Mouse (Mus musculus) liver, embryonic 14.5 days (tissue): ENCODE measurements around the gene Slitrk5. TPM values are rescaled to one million over a fixed set of nuclear protein-coding genes. Genes with fewer than 3 reads are reported as not detected.
A peak's percentile ranks its signal among the peaks of the same experiment; 100 is the strongest.
"Not testable (repeated sequence)": the region's sequence is repeated elsewhere in the genome, so short reads cannot be mapped to it uniquely, and the experiment has no call there.

Experiments
- ATAC-seq: fragments of 200-750 bp; cut with Nextera tagmentation; 2 replicates; pipeline ENCODE4 v1.8.0; 2017; ENCODE audit warnings: moderate number of reproducible peaks, mild to moderate bottlenecking, moderate library complexity; ENCODE audit not compliant: insufficient read depth
- DNase-seq, 3 experiments: peaks; one replicate each; pipeline ENCODE4 v3.0.0-alpha.2; 2012 to 2013; ENCODE audit warnings: low read depth in 3 of 3, low spot score in 3 of 3
- H3K27ac ChIP-seq: fragments of 300-500 bp; sonication (generic); 2 replicates; pipeline ENCODE4 v1.5.1; 2014; ENCODE audit warnings: moderate library complexity, mild to moderate bottlenecking, control low read depth, inconsistent platforms
- H3K27me3 ChIP-seq: fragments of 300-500 bp; sonication (generic); 2 replicates; pipeline ENCODE4 v1.6.1; 2014; ENCODE audit warnings: mild to moderate bottlenecking, low read length, moderate library complexity; ENCODE audit not compliant: control insufficient read depth, insufficient read depth
- H3K36me3 ChIP-seq: fragments of 300-500 bp; sonication (generic); replicated peaks from 2 replicates; pipeline ENCODE4 v1.6.1; 2014; ENCODE audit warnings: low read depth; ENCODE audit not compliant: control insufficient read depth, insufficient read depth
- H3K4me1 ChIP-seq, 2 experiments: fragments of 200-500 bp in 1 of 2; fragments of 300-500 bp in 1 of 2; sonication (generic) in 1 of 2; replicated peaks; 2 replicates each; pipeline ENCODE4 v1.6.1; 2012 to 2014; ENCODE audit warnings: antibody characterized with exemption in 1 of 2, inconsistent platforms in 1 of 2, low read length in 1 of 2; ENCODE audit not compliant: control insufficient read depth in 2 of 2, insufficient read depth in 2 of 2
- H3K4me2 ChIP-seq: fragments of 300-500 bp; sonication (generic); 2 replicates; pipeline ENCODE4 v1.6.1; 2014; ENCODE audit warnings: low read depth, mild to moderate bottlenecking, control low read depth, moderate library complexity
- H3K4me3 ChIP-seq, 2 experiments: fragments of 200-500 bp in 1 of 2; fragments of 300-500 bp in 1 of 2; sonication (generic) in 1 of 2; 2 replicates each; pipeline ENCODE4 v1.5.1; 2012 to 2014; ENCODE audit warnings: low read depth in 2 of 2, low read length in 2 of 2, mild to moderate bottlenecking in 2 of 2, control low read depth in 1 of 2, inconsistent platforms in 1 of 2, moderate library complexity in 1 of 2; ENCODE audit not compliant: insufficient read depth in 1 of 2
- H3K9ac ChIP-seq: fragments of 300-500 bp; sonication (generic); replicated peaks from 2 replicates; pipeline ENCODE4 v1.6.1; 2014; ENCODE audit warnings: mild to moderate bottlenecking, control low read depth, moderate library complexity
- H3K9me3 ChIP-seq: fragments of 300-500 bp; sonication (generic); 2 replicates; pipeline ENCODE4 v1.6.1; 2016; ENCODE audit warnings: low read length, mixed read lengths; ENCODE audit not compliant: control insufficient read depth
- CTCF ChIP-seq: IDR thresholded peaks from 2 replicates; pipeline ENCODE4 v1.5.1; 2016; ENCODE audit warnings: antibody characterized with exemption, low read depth, control low read depth
- EP300 ChIP-seq: IDR thresholded peaks from 2 replicates; pipeline ENCODE4 v1.6.1; 2016; ENCODE audit warnings: antibody characterized with exemption, low read depth
- WGBS: fragments of 180-500 bp; shearing (Covaris S2); extraction: QIAGEN DNeasy Blood & Tissue Kit; methylation state at CpG from one replicate; pipeline ENCODE4 v1.1.7; 2014; ENCODE audit not compliant: insufficient replicate concordance; 5-methylcytosine and 5-hydroxymethylcytosine counted together
- polyA plus RNA-seq, 2 experiments: library from polyadenylated mRNA; depleted of rRNA in 1 of 2; stranded (reverse) in 1 of 2; unstranded in 1 of 2; fragments of >200 nt; fragmentation: Nextera tagmentation in 1 of 2; extraction: Ambion mirVana in 1 of 2; gene quantifications; 2 replicates each; pipeline versions ENCODE4 v1.2.1 to v1.2.3; 2012 to 2014

Slitrk5 gene
- polyA plus RNA-seq, 2 experiments = 0.02 TPM; not detected in 1

DNA sequence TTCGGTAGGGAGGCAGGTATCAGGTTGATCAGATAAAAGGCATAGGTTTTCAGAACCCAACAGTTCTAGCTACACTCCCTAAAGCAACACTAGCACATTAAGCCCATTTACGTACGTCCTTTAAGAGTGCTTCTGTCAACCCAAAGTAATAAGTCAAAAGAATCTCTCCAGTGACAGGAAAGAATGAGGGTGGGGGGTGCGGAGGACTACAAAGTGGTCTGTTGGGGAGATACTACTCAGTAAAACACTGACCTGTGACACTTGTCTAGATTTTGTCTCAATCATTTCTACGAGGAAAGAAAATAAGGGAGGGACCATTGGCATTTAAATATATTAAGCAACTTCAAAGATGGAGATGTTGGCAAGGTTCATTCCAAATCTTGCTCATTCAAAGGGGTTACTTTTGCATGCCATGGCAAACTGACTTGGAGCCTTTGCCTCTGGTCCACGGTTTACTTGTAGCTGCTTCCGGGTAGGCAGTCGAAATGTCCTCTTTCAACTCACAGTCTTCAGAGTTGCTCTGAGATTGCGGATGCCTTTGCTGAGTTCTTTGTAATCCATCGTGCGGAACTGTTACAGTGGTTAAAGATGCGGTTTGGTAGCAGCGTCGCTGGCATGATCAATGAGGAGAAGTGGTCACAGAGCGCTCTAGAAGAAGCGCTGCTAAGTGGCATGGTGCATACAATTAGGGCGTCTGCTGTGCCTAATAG lies 2.6 kb downstream of the Slitrk5 start:
- WGBS = 6% methylated on average over 17 of the region's 17 CpGs
- Histone ChIP-seq H3K4me2 (no peak overlapping the region), H3K4me3 (no peak overlapping the region), H3K9me3 (no peaks in the 10 kb centered on the region), H3K27me3 (peaks cover 66% of the 10 kb centered on the region), H3K27ac (no peak overlapping the region), H3K36me3 (no peaks in the 10 kb centered on the region), H3K9ac (no peak overlapping the region), H3K4me1 (no peaks in the 10 kb centered on the region)
- no peak for TF ChIP-seq CTCF
- no peak for TF ChIP-seq EP300
- ATAC-seq = no peak
- DNase-seq = no peak

DNA sequence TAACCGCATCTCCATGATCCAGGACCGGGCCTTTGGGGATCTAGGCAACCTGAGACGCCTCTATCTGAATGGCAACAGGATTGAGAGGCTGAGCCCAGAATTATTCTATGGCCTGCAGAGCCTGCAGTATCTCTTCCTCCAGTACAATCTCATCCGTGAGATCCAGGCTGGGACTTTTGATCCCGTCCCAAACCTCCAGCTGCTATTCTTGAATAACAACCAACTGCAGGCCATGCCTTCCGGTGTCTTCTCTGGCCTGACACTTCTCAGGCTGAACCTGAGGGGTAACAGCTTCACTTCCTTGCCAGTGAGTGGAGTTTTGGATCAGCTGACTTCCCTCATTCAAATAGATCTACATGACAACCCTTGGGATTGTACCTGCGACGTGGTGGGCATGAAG lies 5.4 kb downstream of the Slitrk5 start:
- no peaks in the 10 kb centered on the region for H3K9me3 ChIP-seq
- peaks cover 61% of the 10 kb centered on the region for H3K27me3 ChIP-seq
- ATAC-seq = no peak
- TF ChIP-seq CTCF (no peak), EP300 (no peak)
- H3K4me1 ChIP-seq = no peaks in the 10 kb centered on the region
- H3K27ac ChIP-seq = no peak overlapping the region
- 46% methylated on average over 8 of the region's 8 CpGs for WGBS
- H3K36me3 ChIP-seq = no peaks in the 10 kb centered on the region
- DNase-seq = no peak
- H3K9ac ChIP-seq = no peak overlapping the region
- H3K4me3 ChIP-seq = no peak overlapping the region
- no peak overlapping the region for H3K4me2 ChIP-seq

DNA sequence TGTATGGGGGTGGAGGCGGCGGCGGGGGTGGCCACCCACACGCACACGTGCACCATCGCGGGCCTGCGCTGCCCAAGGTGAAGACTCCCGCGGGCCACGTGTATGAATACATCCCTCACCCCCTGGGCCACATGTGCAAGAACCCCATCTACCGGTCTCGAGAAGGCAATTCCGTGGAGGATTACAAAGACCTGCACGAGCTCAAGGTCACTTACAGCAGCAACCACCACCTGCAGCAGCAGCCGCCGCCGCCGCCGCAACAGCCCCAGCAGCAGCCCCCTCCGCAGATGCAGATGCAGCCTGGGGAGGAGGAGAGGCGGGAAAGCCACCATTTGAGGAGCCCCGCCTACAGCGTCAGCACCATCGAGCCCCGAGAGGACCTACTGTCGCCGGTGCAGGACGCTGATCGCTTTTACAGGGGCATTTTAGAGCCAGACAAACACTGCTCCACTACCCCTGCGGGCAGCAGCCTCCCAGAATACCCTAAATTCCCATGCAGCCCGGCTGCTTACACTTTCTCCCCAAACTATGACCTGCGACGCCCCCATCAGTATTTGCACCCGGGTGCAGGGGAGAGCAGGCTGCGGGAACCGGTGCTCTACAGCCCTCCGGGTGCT lies 6.3 kb downstream of the Slitrk5 start:
- WGBS = 1% methylated on average over 38 of the region's 38 CpGs
- Histone ChIP-seq H3K9me3 (no peaks in the 10 kb centered on the region), H3K4me3 (peak overlapping the region; percentile 18 to 29; a peak in 3 of 4 replicates), H3K4me2 (peak overlapping the region; percentile 48), H3K9ac (no peak overlapping the region), H3K4me1 (no peaks in the 10 kb centered on the region), H3K27ac (no peak overlapping the region), H3K36me3 (no peaks in the 10 kb centered on the region), H3K27me3 (peaks cover 51% of the 10 kb centered on the region)
- no peak for TF ChIP-seq CTCF
- TF ChIP-seq EP300 = no peak
- no peak for DNase-seq
- no peak for ATAC-seq

DNA sequence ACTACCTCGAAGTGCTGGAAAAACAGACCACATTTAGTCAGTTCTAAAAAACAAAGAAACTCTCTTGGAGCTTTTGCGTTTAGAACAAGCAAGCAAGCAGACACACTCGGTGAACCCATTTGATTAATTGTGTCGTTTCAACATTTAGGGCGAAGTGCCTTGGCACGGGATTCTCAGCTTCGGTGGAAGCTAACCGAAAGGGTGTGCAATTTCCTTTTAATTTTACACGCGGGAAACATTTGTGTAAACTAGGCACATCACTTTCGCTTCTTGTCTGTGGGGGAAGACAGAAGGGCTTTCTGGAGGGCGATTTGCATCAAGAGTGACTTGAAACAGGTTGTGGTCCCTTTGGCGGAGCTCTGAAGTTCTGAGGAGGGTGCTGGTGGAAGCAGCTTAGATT lies 6.9 kb downstream of the Slitrk5 start:
- Histone ChIP-seq H3K9ac (no peak overlapping the region), H3K27me3 (peaks cover 46% of the 10 kb centered on the region), H3K4me2 (peak overlapping the region; percentile 48), H3K4me3 (peak overlapping the region in 1 of 2 experiments; percentile 18; a peak in 1 of 4 replicates), H3K27ac (no peak overlapping the region), H3K36me3 (no peaks in the 10 kb centered on the region), H3K9me3 (no peaks in the 10 kb centered on the region), H3K4me1 (no peaks in the 10 kb centered on the region)
- ATAC-seq (no peak), DNase-seq (no peak)
- WGBS = under 1% methylated on average over 13 of the region's 13 CpGs
- TF ChIP-seq EP300 (no peak), CTCF (no peak)

DNA sequence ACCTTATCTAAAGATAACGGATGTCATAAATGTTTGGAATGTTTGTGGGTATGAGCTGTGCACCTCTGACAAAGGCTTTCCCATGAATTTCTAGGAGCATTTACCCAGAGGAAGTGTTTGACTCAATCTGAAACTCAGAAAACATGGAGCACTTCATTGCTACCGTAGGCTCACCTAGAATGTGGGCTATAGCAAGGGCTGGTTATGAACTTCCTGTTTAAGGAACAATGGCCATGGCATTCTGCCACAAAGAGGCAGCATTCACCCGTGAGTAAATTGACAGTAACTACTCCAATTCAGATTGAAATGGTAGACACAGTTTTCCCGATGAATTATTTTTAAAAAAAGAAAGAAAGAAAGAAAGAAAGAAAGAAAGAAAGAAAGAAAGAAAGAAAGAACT lies 8.6 kb downstream of the Slitrk5 start:
- ATAC-seq (no peak), DNase-seq (no peak)
- peaks cover 34% of the 10 kb centered on the region for H3K27me3 ChIP-seq
- TF ChIP-seq CTCF = no peak
- TF ChIP-seq EP300 = no peak
- no peaks in the 10 kb centered on the region for H3K4me1 ChIP-seq
- no peak overlapping the region for H3K4me2 ChIP-seq
- H3K36me3 ChIP-seq = no peaks in the 10 kb centered on the region
- H3K27ac ChIP-seq = no peak overlapping the region
- no peaks in the 10 kb centered on the region for H3K9me3 ChIP-seq
- H3K9ac ChIP-seq = no peak overlapping the region
- WGBS = 33% methylated on average over 4 of the region's 4 CpGs
- no peak overlapping the region for H3K4me3 ChIP-seq

DNA sequence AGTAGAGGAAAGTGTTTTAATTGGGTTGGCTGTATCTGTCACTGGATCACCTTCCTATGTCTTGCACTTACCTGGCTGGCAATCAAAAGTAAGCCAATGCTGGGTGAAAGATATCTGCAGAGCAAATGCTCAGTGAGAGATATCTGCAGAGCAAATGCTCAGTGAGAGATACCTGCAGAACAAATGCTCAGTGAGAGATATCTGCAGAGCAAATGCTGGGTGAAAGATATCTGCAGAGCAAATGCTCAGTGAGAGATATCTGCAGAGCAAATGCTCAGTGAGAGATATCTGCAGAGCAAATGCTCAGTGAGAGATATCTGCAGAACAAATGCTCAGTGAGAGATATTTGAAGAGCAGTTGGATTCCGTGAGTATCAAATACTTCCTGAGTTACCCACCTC lies 15.2 kb downstream of the Slitrk5 start:
- not testable (repeated sequence) for DNase-seq, H3K4me3 ChIP-seq, H3K36me3 ChIP-seq, H3K9me3 ChIP-seq, H3K4me1 ChIP-seq, H3K4me2 ChIP-seq, ATAC-seq, H3K27ac ChIP-seq, H3K9ac ChIP-seq, H3K27me3 ChIP-seq
- WGBS = 24% methylated on average over 1 of the region's 1 CpGs
